Mouse (Mus musculus) thymus, adult 18-20 months (tissue): ENCODE measurements around the gene Prr12.

ENCODE experiments used
- DNase-seq, 2 experiments: peaks; one replicate each; pipeline ENCODE4 v3.0.0; 2022; ENCODE audit warnings: mixed read lengths in 2 of 2

The Prr12 gene

GRCm38 (mm10) chr7:45019031-45019571 lies 33.6 kb downstream of the Prr12 start:
- DNase-seq = no peak

- peak; percentile 76 to 90 for DNase-seq
Observed at GRCm38 (mm10) chr7:45017242-45018061, 35.2 kb downstream of the Prr12 start, which contains the start of gene Rras. Rras (plus strand) TSS chr7:45017961.

GRCm38 (mm10) chr7:45016761-45017160 lies 35.9 kb downstream of the Prr12 start:
- no peak for DNase-seq

- peak; percentile 100 for DNase-seq
Observed at GRCm38 (mm10) chr7:45015957-45016612, 36.6 kb downstream of the Prr12 start, which contains the start of gene Scaf1. Scaf1 (minus strand) TSS chr7:45016363.

GRCm38 (mm10) chr7:45015344-45015956 lies 37.2 kb downstream of the Prr12 start:
- no peak for DNase-seq

GRCm38 (mm10) chr7:45014096-45014451 lies 38.6 kb downstream of the Prr12 start:
- DNase-seq = no peak

- DNase-seq = no peak
Observed at GRCm38 (mm10) chr7:45013366-45014095, 39.1 kb downstream of the Prr12 start.

GRCm38 (mm10) chr7:45012824-45013223 lies 39.9 kb downstream of the Prr12 start:
- no peak for DNase-seq

GRCm38 (mm10) chr7:45012011-45012410 lies 40.7 kb downstream of the Prr12 start:
- no peak for DNase-seq

- DNase-seq = no peak
Observed at GRCm38 (mm10) chr7:45008411-45008810, 44.3 kb downstream of the Prr12 start.

GRCm38 (mm10) chr7:45007846-45008245 lies 44.8 kb downstream of the Prr12 start:
- no peak for DNase-seq

GRCm38 (mm10) chr7:45007141-45007540 lies 45.5 kb downstream of the Prr12 start:
- no peak for DNase-seq

GRCm38 (mm10) chr7:45006503-45006902 lies 46.2 kb downstream of the Prr12 start:
- no peak for DNase-seq

- DNase-seq = no peak
Observed at GRCm38 (mm10) chr7:45005321-45005992, 47.2 kb downstream of the Prr12 start.

- no peak for DNase-seq
Observed at GRCm38 (mm10) chr7:45004546-45004945, 48.1 kb downstream of the Prr12 start.

GRCm38 (mm10) chr7:45002440-45002839 lies 50.2 kb downstream of the Prr12 start:
- DNase-seq = no peak

GRCm38 (mm10) chr7:45000539-45001114 lies 52.1 kb downstream of the Prr12 start:
- DNase-seq = no peak

- no peak for DNase-seq
Observed at GRCm38 (mm10) chr7:44999753-45000152, 52.9 kb downstream of the Prr12 start.

GRCm38 (mm10) chr7:44998501-44998955 lies 54.2 kb downstream of the Prr12 start, which contains the start of gene Bcl2l12:
Bcl2l12 (minus strand) TSS chr7:44998712.
- DNase-seq = no peak

- no peak for DNase-seq
Observed at GRCm38 (mm10) chr7:44997940-44998428, 54.7 kb downstream of the Prr12 start.

- DNase-seq = peak; percentile 92 to 95
Observed at GRCm38 (mm10) chr7:44997231-44997939, 55.3 kb downstream of the Prr12 start, which contains the start of gene Irf3. Irf3 (plus strand) TSS chr7:44997648.
